Mouse (Mus musculus) E14TG2a.4 (cell line): ENCODE measurements at regions not wholly inside any gene's neighbourhood (a gene's known extent, or its start where the extent isn't known, plus 50 kb on each side); places are given as distances from the start of the nearest gene placed in this dataset.

ENCODE experiments used
- CTCF ChIP-seq: conservative IDR thresholded peaks from 2 replicates; pipeline ENCODE4 v1.5.1; 2014; ENCODE audit warnings: low read length
- NANOG ChIP-seq: IDR thresholded peaks from 2 replicates; pipeline ENCODE4 v1.6.1; 2014; ENCODE audit warnings: borderline replicate concordance, low read length, mixed read lengths
- POU5F1 ChIP-seq: IDR thresholded peaks from 2 replicates; pipeline ENCODE4 v1.6.1; 2014; ENCODE audit warnings: low read length, borderline replicate concordance

- TF ChIP-seq CTCF (no peak), NANOG (no peak), POU5F1 (no peak)
These were observed 349.5 kb upstream of the Nectin3 start for GRCm38 (mm10) chr16:46847707-46848356.
